ENCODE assay signal across 8 mouse cellular contexts in genomic region chr8:95204039-95204380, GRCm38 (mm10). TPM values are rescaled to one million over a fixed set of nuclear protein-coding genes. Genes with fewer than 3 reads are reported as not detected.
DNase-seq lines count a peak whose midpoint lies in the region; ATAC-seq and TF ChIP-seq lines count a peak whose summit lies in the region.

No protein-coding gene starts in this region.

- peaks cover 7% of the 10 kb centered on the region; the same call in 1 of the 2 replicates for H3K4me1 ChIP-seq in kidney, adult 2 months (ENCODE audit: control insufficient read depth, insufficient read depth, low read length)
- H3K4me1 ChIP-seq in limb, embryonic 12.5 days (replicated peaks) = no peaks in the 10 kb centered on the region

- no peaks in the 10 kb centered on the region for H3K36me3 ChIP-seq in kidney, adult 2 months (ENCODE audit: control insufficient read depth, insufficient read depth, low read length)
- no peaks in the 10 kb centered on the region for H3K36me3 ChIP-seq in limb, embryonic 12.5 days

- DNase-seq in 3T3-L1 (ENCODE audit: low read depth, low spot score) = peak; percentile 84
- peak; percentile 87 for DNase-seq in adrenal gland, postnatal 10 days
- peak; percentile 72 for DNase-seq in embryo, embryonic 9.5 days (ENCODE audit: extremely low spot score)
- DNase-seq in heart, adult 18-20 months = peak; percentile 66 to 87
- DNase-seq in kidney, adult 2 months = peak; percentile 77
- DNase-seq in naive thymus-derived CD4-positive, alpha-beta T cell, adult 2 months (ENCODE audit: low read depth) = peak; percentile 77
- peak; percentile 52 to 85 for DNase-seq in spleen, postnatal 4 days (ENCODE audit: low spot score in 2 of 2)

- H3K9me3 ChIP-seq in limb, embryonic 12.5 days = no peaks in the 10 kb centered on the region

- no peak for TF ChIP-seq POLR2A in kidney, adult 2 months (IDR thresholded peaks at IDR 0.05; ENCODE audit: low read depth, low read length)

- H3K9ac ChIP-seq in limb, embryonic 12.5 days (replicated peaks) = no peak overlapping the region

- ATAC-seq in limb, embryonic 12.5 days (ENCODE audit: insufficient number of reproducible peaks, insufficient read depth, low FRiP score, low TSS enrichment, low read depth) = peak; percentile 37; the same call in 1 of the 2 replicates

- 18% methylated on average over 10 of the region's 10 CpGs for WGBS in kidney, adult 2 months
- 16% methylated on average over 10 of the region's 10 CpGs for WGBS in limb, embryonic 12.5 days

- no peak overlapping the region for H3K4me2 ChIP-seq in limb, embryonic 12.5 days

- no peak overlapping the region for H3K27ac ChIP-seq in kidney, adult 2 months (ENCODE audit: insufficient read depth, low read depth, low read length)
- no peak overlapping the region for H3K27ac ChIP-seq in limb, embryonic 12.5 days

- peak; percentile 96 for TF ChIP-seq CTCF in kidney, adult 2 months (conservative IDR thresholded peaks at IDR 0.05; ENCODE audit: insufficient read depth, insufficient read length, low read depth, low read length)

- no peaks in the 10 kb centered on the region for H3K27me3 ChIP-seq in kidney, adult 2 months (replicated peaks; ENCODE audit: control insufficient read depth, insufficient read depth, low read length)
- H3K27me3 ChIP-seq in limb, embryonic 12.5 days = 0 out of 2 replicates have a peak, but pooled peaks cover 3% of the 10 kb centered on the region

- no peak overlapping the region for H3K4me3 ChIP-seq in kidney, adult 2 months (ENCODE audit: insufficient read depth, low read depth, low read length)
- no peak overlapping the region for H3K4me3 ChIP-seq in limb, embryonic 12.5 days (replicated peaks)

RNA-seq across cellular contexts. Expression of gene Kifc3, which starts 1.4 kb away (rescaled TPM):
- total RNA-seq in adrenal gland, postnatal 10 days (2021) = 10 to 100 TPM; 80.0 to 89.0 TPM
- 10 to 100 TPM; 73.0 to 91.6 TPM for total RNA-seq in heart, adult 18-20 months (2021)
- polyA plus RNA-seq in kidney, adult 2 months (2012; rRNA removed) = 92.3 and 100 TPM in 2 replicates
- 16.4 and 16.5 TPM in 2 replicates for polyA plus RNA-seq in limb, embryonic 12.5 days (2016; fragmentation: Nextera tagmentation; extraction: Ambion mirVana)
